Mouse (Mus musculus) kidney, adult 18-20 months (tissue): ENCODE measurements around the gene B4galt3.
A peak's percentile ranks its signal among the peaks of the same experiment; 100 is the strongest.
"Not testable (repeated sequence)": the region's sequence is repeated elsewhere in the genome, so short reads cannot be mapped to it uniquely, and the experiment has no call there.

Experiments
- DNase-seq: peaks from one replicate; pipeline ENCODE4 v3.0.0; 2021

Gene B4galt3

DNA sequence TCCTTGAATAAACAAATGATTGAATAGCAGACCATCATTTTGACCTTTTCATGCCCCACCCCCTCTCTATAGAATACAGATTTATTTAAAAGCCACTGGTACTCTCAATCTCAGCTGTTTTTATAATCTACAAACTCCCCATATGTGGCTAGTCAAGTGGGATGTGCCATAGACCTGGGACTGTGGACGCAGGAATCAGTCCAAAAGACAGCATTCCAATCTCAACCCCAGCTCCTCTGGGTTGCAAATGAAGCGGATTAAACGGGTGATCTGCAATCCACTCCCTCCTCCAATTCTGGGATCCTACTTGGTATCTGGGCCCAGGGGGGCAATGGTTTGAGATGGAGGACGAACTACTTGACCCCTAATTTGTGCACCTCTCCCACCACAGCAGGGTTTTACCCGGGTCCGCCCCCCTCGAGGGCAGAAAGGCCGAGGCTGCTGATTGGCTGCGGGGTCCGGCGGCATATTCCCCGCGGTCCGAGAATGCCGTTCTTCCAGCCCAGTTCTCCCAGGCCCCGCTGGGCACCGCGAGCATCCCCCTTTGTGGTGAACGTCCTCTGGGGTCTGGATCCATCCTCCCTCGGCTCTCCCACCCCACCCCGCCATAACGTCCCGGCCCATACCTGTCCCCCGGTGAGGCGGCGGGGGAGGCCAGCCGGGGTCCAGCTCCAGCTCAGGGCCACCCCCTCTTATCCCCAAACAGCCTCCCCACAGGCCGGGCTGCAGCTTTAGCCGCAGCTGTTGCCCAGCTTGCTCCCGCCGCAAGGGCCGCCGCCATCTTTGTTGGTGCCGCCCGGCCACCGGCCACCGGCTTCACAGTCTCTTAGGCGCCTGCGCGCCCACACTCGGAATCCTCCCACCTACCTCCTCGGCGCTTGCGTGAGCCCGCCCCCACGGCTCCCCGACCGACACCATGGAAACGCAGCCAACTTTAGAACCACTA is 17.3 kb downstream of the B4galt3 start, which contains the start of gene Usp21:
TSS of gene Usp21 (minus strand) at position 856 of the 946 bp plus-strand sequence.
- DNase-seq = peak; percentile 92

DNA sequence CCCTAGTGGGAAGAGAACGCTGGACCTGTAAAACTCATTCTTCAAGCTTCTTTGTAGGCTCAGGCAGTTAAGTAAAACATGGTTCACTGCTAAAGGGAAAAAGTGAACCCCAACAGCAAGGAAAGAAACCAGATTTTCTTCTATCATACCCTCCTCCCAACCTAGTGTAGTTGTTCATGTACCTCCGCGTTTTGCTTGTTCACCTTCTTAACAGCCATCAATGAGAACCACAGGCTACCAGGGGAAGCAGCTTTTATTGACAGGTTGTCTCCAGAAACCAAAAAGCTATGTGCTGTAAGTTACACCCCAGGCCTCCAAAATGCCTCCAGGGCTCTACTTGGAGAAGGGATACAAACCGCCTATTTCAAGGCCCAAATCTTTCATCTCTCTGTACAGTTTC is 18.2 kb downstream of the B4galt3 start:
- DNase-seq = no peak

DNA sequence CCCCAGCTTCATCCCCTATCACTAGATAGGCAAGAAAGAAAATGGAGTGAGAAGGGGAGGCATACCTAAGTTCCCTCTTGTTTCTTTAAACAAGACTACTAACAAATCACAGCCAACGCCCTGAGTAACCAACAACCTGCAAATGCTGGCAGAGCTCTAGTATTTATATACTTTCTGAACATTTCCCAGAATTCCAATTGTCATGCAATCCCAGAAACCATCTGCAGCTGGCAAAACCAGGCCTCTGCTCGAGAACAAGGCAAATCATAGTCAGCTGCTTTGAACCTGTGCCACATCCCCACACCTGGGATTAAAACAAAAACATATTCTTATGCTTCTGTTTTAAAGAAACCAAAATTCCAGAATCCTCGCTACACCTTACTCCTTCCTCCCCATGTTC is 23.2 kb downstream of the B4galt3 start:
- no peak for DNase-seq

DNA sequence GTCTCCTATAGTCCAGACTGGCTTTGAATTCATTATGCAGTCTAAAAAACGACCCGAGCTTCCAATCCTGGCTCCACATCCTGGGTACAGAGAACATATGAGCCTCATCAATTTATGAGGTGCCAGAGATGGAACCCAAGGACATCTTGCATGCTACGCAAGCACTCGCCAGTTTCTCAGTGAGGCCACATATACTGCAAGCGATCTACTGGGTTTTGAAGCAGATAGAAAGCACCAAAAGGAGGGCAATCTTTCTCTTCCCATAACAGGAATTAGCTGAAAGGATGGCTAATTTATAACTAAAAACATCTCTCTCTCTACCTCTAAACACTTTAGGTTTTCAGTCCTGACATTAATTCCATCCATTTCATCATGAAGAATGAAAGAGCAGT is 23.8 kb downstream of the B4galt3 start:
- DNase-seq = no peak

DNA sequence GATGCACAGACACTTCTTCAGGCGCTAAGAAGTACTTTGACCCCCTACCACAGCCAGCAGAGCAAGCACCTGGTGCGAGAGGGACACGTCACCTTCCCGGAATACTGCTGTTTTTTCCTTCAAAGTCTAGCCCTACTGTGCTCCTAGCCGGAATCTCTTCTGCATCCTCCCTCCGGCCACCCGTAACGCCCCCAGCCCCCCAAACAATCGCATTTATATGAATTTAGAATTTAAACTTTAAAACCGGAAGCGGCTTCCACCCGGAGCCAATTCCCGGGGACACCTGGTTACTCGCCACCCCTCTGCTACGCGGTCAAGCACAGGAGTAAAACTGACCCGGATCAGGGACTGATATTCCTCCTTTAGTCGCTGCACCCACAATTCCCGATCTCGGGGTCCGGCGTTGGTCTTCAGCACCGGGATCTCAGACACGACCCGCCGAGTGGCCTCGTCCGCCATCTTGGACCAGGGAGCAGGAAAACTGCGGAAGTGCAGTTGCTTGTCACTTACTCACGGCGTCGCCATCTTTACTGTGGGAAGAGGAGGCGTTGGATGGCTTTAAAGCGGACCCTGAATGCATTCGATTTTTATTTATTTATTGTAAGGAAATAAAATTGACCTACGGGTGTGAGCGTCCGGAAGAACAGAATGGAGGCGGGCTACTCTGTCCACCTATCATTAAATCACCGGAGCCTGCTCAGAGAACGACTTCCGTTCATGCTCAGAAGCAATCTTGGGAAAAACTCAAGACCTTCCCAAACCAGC is 24.4 kb downstream of the B4galt3 start, which contains the start of gene Ufc1:
TSS of gene Ufc1 (minus strand) at position 727 of the 765 bp plus-strand sequence.
- peak; percentile 92 for DNase-seq

DNA sequence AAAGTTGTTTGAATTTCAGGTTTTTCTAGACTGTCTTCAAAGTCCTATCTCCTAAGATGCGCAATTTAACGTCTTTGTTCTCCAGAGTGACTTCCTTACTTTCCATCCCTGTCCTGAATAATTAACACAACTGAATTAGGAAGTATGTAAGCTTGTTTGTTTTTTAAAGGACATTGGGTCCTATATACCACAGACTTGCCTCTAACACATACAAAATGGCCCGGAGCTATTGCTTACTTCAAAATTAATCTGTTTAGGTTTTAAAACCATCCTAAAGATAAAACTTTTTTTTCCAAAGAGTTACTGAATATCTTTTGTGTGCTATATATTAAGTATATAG is 24.9 kb downstream of the B4galt3 start:
- no peak for DNase-seq

DNA sequence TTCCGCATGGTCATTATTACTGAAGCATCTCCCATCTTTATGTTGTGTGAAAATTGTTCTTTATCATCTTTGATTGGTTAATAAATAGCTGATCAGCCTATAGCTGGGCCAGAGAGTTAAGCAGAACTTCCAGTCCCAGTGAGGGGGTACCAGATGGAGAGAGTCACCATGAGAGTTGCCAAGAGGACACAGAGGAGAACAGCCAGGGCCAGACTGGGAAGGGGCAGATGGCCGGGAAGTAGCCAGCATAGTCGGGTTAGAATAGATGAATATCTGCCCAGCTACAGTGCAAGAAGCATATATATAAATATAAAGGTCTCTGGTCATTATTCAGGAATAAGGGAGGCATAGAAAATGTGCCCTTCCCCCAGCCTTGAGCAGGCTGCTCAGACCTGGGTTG is 28.1 kb downstream of the B4galt3 start:
- DNase-seq = no peak

DNA sequence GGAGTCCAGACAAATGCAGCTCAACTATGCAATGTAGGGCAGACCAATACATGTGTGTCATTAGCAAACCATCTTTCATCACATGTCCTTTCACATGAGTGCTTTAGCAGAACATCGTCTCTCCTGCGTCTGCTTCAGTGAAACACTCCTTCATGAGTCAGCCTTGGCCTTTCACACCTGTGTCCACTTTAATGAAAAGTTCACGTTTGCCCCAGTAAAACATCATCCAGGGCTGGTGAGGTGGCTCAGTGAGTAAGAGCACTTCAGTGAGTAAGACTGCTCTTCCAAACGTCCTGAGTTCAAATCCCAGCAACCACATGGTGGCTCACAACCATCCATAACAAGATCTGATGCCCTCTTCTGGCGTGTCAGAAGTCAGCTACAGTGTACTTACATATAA is 36.0 kb downstream of the B4galt3 start:
- not testable (repeated sequence) for DNase-seq

DNA sequence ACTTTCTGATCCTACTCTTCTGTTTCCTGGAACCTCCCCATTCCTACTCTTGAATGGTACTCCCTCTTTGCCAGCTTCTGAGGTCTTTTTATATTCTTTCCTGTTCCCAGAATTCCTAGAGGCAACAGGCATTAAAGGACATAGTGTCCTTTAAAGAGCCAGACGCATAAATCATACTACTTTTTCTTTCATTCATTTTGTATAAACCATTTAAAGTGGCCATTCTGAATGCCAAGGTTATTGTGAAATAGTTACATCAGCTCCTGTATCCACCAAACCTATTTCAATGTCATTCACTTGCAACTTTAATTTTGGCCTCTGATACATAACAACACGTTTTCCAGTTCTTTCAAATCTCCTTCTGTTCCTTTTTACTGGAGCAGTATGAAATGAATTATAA is 39.2 kb downstream of the B4galt3 start:
- no peak for DNase-seq

DNA sequence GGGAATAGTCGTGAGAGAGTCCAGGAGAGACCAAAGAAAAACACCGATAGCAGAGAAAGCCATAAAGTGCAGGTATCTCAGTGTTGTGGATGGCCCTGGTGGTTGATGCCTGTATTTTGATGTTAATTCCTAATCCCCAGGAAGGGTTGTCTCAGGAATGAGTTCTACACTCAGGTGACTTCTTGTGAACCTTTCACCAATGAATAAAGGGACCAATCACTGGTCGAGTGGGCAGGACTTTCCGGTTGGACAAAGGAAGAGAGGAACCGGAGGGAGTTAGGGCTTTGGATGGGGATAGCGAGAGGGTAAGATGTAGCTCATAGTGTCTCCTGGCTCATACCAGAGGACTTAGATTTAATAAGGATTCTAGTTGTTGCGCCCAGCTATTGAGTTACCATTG is 49.6 kb downstream of the B4galt3 start:
- DNase-seq = no peak

DNA sequence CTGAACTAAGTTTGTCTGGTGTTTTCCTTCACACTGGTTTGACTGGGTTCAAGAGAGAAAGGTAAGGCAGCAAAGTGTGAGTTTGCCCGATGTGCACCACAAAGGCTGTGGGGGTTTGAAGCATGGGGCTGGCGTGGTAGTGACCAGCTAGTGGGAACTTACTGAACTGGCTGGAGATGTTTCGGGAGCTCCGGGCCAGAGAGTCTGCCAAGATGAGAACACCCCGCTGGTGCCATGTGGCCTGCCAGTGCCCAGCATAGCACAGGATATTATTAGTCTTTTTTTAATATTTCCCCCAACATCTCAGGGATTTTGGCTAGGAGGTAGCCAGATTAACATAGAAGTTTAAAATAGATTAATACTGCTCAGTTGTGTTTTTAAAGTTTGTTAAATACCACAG is 50.0 kb downstream of the B4galt3 start:
- no peak for DNase-seq

DNA sequence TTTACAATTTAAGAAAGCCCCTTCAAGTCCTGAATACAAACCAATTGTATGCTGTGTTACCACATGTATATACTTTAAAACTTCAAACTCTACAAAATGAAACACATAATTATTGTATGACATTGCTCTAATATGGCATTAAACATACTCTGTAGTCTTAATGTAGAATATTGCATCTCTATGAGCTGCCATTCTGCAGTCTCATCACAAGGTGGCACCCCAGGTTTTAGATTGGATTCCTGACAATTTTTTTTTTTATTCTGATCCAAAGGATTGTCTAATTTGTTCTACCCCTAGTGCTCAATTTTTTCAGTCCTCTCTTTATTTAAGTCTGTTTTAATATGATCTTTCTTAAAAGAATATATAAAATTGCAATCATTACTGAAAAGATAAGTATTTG is 51.3 kb downstream of the B4galt3 start:
- no peak for DNase-seq

DNA sequence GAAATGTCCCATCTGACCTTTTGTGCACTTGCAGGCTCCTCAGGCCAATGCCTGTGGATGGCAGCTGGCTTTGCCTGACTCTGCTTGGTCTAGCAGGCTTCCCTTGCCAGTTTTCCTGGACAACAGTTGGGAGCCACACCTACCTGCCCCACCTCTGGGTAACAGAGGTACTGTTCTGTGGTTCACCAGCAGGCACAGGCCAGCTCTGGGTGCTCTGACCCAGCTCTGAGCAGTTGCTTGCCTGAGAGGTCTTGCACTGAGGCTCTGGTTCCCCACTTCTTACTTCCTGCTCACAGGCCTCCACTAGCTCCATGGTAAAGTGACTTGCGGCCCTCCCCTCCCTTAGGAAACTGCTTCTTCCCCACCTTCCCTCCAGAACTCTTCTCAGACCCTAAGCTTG is 51.9 kb downstream of the B4galt3 start:
- peak; percentile 46 for DNase-seq

DNA sequence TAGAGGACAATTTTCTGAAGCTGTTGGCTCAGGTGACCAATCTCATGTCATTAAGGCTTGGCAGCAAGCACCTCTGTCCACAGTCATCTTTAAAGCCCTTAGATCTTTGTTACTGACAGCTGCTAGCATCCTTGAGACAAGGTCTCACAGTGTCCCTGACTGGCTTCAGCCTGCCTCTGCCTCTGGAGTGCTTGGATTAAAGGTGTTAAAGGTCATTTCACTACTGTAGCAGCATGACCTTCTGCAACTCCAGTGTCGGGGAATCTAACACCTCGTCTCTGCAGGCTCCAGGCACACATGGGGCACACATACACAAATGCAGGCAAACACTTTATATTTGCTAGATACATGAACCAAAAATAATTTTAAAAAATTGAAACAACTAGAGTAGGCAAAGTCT is 55.4 kb downstream of the B4galt3 start:
- no peak for DNase-seq
